Mouse (Mus musculus) small intestine, adult 2 months (tissue): ENCODE results near the gene Foxg1. TPM values are rescaled to one million over a fixed set of nuclear protein-coding genes. Genes with fewer than 3 reads are reported as not detected.

Experiments
- H3K27ac ChIP-seq: fragments of 200-500 bp; 2 replicates; pipeline ENCODE4 v1.5.1; 2012; ENCODE audit warnings: low read depth, low read length, control low read depth, inconsistent platforms; ENCODE audit not compliant: insufficient read depth
- H3K27me3 ChIP-seq: fragments of 200-500 bp; 2 replicates; pipeline ENCODE4 v1.6.1; 2012; ENCODE audit warnings: mild to moderate bottlenecking, moderate library complexity, low read length, inconsistent platforms; ENCODE audit not compliant: control insufficient read depth, insufficient read depth
- H3K36me3 ChIP-seq: fragments of 200-500 bp; 2 replicates; pipeline ENCODE4 v1.6.1; 2012; ENCODE audit warnings: mild to moderate bottlenecking, low read length, control low read depth, inconsistent platforms; ENCODE audit not compliant: control insufficient read depth, insufficient read depth
- H3K4me1 ChIP-seq: fragments of 200-500 bp; 2 replicates; pipeline ENCODE4 v1.6.1; 2012; ENCODE audit warnings: low read length, inconsistent platforms, mixed read lengths; ENCODE audit not compliant: control insufficient read depth, insufficient read depth, insufficient read length
- H3K4me3 ChIP-seq: fragments of 200-500 bp; 2 replicates; pipeline ENCODE4 v1.5.1; 2012; ENCODE audit warnings: low read depth, mild to moderate bottlenecking, control low read depth, inconsistent platforms, low read length, moderate library complexity
- CTCF ChIP-seq: fragments of 200-500 bp; IDR thresholded peaks from 2 replicates; pipeline ENCODE4 v1.5.1; 2012; ENCODE audit warnings: low read depth, mild to moderate bottlenecking, control low read depth, inconsistent platforms, low read length, moderate library complexity, mixed read lengths; ENCODE audit not compliant: insufficient replicate concordance, insufficient read length; ENCODE audit errors: extremely low read depth
- POLR2A ChIP-seq: fragments of 200-500 bp; IDR thresholded peaks from 2 replicates; pipeline ENCODE4 v1.6.1; 2012; ENCODE audit warnings: low read depth, mild to moderate bottlenecking, control low read depth, inconsistent platforms, low read length, moderate library complexity
- WGBS: fragments of 180-500 bp; shearing (Covaris S2); methylation state at CpG from one replicate; pipeline ENCODE4 v1.1.7; 2018; 5-methylcytosine and 5-hydroxymethylcytosine counted together
- polyA plus RNA-seq: library from polyadenylated mRNA; depleted of rRNA; stranded (reverse); fragments of >200 nt; gene quantifications from 2 replicates; pipeline ENCODE4 v1.2.3, GENCODE M21; 2012

The Foxg1 gene
- polyA plus RNA-seq, 1 experiment = not detected

DNA sequence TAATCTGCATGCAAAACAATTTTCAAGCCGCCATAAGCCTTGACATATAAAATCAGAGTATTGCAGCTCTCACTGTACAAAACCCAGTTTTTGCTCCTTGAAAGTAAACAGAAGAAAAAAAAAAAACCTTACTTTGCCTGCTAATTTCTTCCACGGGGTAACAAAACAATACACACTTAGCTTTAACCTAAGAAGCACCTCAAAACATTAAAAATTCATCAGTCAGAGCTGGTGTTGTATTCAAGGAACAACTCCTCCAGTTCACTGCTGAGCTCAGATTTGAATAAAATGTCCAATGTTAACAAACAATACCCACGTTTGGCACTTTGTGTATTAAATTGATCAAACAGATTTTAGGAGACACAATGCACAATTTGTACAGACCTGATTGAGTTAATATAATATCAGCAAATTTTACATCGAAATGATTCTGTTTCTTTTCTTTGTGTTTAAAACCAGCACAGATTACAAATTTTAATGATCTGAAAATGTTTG lies 1.4 kb upstream of the Foxg1 start:
- 4% methylated on average over 4 of the region's 4 CpGs for WGBS
- TF ChIP-seq POLR2A (no peak), CTCF (no peak)

DNA sequence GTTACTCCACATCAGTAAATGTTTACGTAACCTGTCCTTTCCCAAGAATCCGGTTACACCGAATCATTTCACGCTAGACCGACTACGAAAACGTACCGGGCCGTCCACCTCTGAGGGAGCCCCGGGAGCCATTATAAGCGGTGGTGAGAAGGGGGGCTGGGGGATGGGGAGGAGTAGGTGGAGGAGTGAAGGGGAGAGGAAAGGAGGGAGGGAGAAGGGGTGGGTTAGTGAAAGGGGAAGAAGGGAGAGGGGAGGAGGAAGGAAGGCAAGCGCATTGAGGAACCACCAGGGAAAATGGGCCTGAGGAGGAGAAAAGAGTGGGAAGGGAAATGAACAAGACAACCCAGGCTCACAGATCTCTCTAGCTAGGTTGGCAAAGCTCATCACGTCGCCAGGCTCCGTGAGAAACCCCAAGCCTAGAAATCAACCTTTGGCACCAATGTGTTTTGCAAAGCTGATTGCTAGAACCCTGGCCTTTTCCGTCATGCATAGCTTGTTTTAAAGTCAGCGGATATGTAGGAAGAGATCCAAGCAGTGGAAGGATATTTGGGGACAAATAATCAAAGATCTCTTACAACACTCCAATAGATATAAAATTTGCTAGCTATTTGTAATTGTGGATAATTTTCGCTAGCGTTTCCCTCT lies 617 bp upstream of the Foxg1 start:
- Histone ChIP-seq H3K27ac (no peak overlapping the region), H3K4me3 (no peak overlapping the region), H3K4me1 (no peaks in the 10 kb centered on the region; the same call in 1 of the 2 replicates), H3K36me3 (no peaks in the 10 kb centered on the region), H3K27me3 (peaks cover 47% of the 10 kb centered on the region)
- WGBS = 9% methylated on average over 19 of the region's 19 CpGs
- TF ChIP-seq POLR2A (no peak), CTCF (no peak)

More for the DNA sequence above, 1.4 kb upstream of the Foxg1 start:
- no peaks in the 10 kb centered on the region for H3K36me3 ChIP-seq
- H3K27me3 ChIP-seq = peaks cover 48% of the 10 kb centered on the region
- no peak overlapping the region for H3K4me3 ChIP-seq
- no peaks in the 10 kb centered on the region; the same call in 1 of the 2 replicates for H3K4me1 ChIP-seq
- no peak overlapping the region for H3K27ac ChIP-seq

DNA sequence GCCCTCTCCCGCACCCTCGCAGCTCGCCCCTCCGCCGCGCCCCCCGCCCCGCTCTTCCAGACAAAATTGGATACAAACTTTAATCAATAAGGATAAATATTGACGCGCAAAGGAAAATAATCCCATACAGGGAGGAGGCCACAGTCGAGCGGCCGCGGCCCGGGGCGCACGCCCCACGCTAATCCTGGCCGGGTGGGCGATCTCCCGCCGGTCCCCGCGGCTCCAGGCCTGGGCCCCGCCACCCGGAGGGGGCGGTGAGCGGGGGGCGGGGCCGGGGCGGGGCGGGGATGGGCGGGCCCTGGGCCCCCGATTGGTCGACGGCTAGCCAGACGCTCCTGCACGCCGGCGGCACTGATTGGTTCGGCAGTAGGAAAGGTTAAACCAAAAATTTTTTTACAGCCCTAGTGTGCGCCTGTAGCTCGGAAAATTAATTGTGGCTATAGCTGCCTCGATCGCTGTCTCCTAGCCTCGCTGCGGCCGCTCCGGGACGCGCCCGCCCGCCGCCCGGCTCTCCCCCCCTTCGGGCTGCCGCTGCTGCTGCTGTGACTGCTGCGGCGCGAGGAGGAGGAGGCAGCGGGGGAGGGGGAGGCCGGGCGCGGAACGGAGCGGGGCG lies 1.2 kb downstream of the Foxg1 start:
- peak overlapping the region; percentile 26 for H3K4me3 ChIP-seq
- WGBS = 3% methylated on average over 67 of the region's 67 CpGs

DNA sequence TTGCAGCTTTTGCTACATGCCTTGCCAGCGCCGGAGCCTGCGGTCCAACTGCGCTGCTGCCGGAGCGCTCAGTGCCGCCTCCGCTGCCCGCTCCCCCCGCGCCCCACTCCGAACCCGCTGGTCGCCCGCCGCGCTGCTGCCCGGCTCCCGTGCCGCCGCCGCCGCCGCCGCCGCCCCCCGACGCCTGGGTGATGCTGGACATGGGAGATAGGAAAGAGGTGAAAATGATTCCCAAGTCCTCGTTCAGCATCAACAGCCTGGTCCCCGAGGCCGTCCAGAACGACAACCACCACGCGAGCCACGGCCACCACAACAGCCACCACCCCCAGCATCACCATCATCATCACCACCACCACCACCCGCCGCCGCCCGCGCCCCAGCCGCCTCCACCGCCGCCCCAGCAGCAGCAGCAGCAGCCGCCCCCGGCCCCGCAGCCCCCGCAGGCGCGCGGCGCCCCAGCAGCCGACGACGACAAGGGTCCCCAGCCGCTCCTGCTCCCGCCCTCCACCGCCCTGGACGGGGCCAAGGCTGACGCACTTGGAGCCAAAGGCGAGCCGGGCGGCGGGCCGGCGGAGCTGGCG lies 1.9 kb downstream of the Foxg1 start:
- WGBS = 5% methylated on average over 63 of the region's 66 CpGs

More for the DNA sequence above, 1.2 kb downstream of the Foxg1 start:
- peaks cover 43% of the 10 kb centered on the region for H3K27me3 ChIP-seq
- H3K27ac ChIP-seq = no peak overlapping the region
- no peak for TF ChIP-seq CTCF
- no peak for TF ChIP-seq POLR2A
- no peaks in the 10 kb centered on the region for H3K36me3 ChIP-seq
- no peaks in the 10 kb centered on the region; the same call in 1 of the 2 replicates for H3K4me1 ChIP-seq

DNA sequence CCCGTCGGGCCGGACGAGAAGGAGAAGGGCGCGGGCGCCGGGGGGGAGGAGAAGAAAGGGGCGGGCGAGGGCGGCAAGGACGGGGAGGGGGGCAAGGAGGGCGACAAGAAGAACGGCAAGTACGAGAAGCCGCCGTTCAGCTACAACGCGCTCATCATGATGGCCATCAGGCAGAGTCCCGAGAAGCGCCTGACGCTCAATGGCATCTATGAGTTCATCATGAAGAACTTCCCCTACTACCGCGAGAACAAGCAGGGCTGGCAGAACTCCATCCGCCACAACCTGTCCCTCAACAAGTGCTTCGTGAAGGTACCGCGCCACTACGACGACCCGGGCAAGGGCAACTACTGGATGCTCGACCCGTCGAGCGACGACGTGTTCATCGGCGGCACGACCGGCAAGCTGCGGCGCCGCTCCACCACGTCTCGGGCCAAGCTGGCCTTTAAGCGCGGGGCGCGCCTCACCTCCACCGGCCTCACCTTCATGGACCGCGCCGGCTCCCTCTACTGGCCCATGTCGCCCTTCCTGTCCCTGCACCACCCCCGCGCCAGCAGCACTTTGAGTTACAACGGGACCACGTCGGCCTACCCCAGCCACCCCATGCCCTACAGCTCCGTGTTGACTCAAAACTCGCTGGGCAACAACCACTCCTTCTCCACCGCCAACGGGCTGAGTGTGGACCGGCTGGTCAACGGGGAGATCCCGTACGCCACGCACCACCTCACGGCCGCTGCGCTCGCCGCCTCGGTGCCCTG lies 2.6 kb downstream of the Foxg1 start, which contains the start of gene Gm43517:
Gm43517 (plus strand) TSS at position 299 of the 755 bp plus-strand sequence.
- no peaks in the 10 kb centered on the region; the same call in 1 of the 2 replicates for H3K4me1 ChIP-seq
- no peak within 1 kb of the TSS for H3K27ac ChIP-seq
- no peak for TF ChIP-seq POLR2A
- no peak for TF ChIP-seq CTCF
- H3K4me3 ChIP-seq = peak within 1 kb of the TSS; percentile 26
- 7% methylated on average over 75 of the region's 75 CpGs for WGBS
- H3K27me3 ChIP-seq = peaks cover 43% of the 10 kb centered on the region
- H3K36me3 ChIP-seq = no peaks in the 10 kb centered on the region

More for the DNA sequence above, 1.9 kb downstream of the Foxg1 start:
- Histone ChIP-seq H3K36me3 (no peaks in the 10 kb centered on the region), H3K27ac (no peak overlapping the region), H3K27me3 (peaks cover 43% of the 10 kb centered on the region), H3K4me1 (no peaks in the 10 kb centered on the region; the same call in 1 of the 2 replicates), H3K4me3 (no peak overlapping the region)
- TF ChIP-seq CTCF = no peak
- TF ChIP-seq POLR2A = no peak

DNA sequence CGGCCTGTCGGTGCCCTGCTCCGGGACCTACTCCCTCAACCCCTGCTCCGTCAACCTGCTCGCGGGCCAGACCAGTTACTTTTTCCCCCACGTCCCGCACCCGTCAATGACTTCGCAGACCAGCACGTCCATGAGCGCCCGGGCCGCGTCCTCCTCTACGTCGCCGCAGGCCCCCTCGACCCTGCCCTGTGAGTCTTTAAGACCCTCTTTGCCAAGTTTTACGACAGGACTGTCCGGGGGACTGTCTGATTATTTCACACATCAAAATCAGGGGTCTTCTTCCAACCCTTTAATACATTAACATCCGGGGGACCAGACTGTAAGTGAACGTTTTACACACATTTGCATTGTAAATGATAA lies 3.2 kb downstream of the Foxg1 start:
- peaks cover 45% of the 10 kb centered on the region for H3K27me3 ChIP-seq
- H3K4me1 ChIP-seq = no peaks in the 10 kb centered on the region; the same call in 1 of the 2 replicates
- no peak overlapping the region for H3K4me3 ChIP-seq
- no peak overlapping the region for H3K27ac ChIP-seq
- TF ChIP-seq CTCF (no peak), POLR2A (no peak)
- 9% methylated on average over 23 of the region's 23 CpGs for WGBS
- H3K36me3 ChIP-seq = no peaks in the 10 kb centered on the region
